Mouse (Mus musculus): ENCODE results near the gene Rprd1b. TPM values are rescaled to one million over a fixed set of nuclear protein-coding genes. Genes with fewer than 3 reads are reported as not detected.

Gene Rprd1b
- total and polyA plus RNA-seq, 2 experiments from 2014 or later = 13.5 to 24.5 TPM

- 46% methylated on average over 6 of the region's 6 CpGs for WGBS
- Histone ChIP-seq H3K4me3 (ENCODE audit: low read depth, low read length) (no peak overlapping the region), H3K27me3 (ENCODE audit: control insufficient read depth, insufficient read depth, low read length) (no peaks in the 10 kb centered on the region), H3K9me3 (replicated peaks; ENCODE audit: control insufficient read depth, low read length) (no peaks in the 10 kb centered on the region), H3K4me2 (ENCODE audit: low read depth, low read length) (no peak overlapping the region), H3K9ac (replicated peaks; ENCODE audit: low read depth, low read length) (no peak overlapping the region), H3K36me3 (replicated peaks; ENCODE audit: control insufficient read depth, insufficient read depth, low read length) (no peaks in the 10 kb centered on the region), H3K4me1 (ENCODE audit: control insufficient read depth, insufficient read depth) (peaks cover 29% of the 10 kb centered on the region), H3K27ac (ENCODE audit: low read depth) (peak overlapping the region; percentile 39)
- no peak for TF ChIP-seq EP300 (IDR thresholded peaks at IDR 0.05; ENCODE audit: low read depth)
- TF ChIP-seq CTCF (IDR thresholded peaks at IDR 0.05; ENCODE audit: low read depth) = no peak
- DNase-seq (ENCODE audit: low spot score) (no peak), ATAC-seq (ENCODE audit: insufficient read depth, low read depth) (no peak)
Observed at GRCm38 (mm10) chr2:158169351-158169750, 141.1 kb downstream of the Rprd1b start.

DNA sequence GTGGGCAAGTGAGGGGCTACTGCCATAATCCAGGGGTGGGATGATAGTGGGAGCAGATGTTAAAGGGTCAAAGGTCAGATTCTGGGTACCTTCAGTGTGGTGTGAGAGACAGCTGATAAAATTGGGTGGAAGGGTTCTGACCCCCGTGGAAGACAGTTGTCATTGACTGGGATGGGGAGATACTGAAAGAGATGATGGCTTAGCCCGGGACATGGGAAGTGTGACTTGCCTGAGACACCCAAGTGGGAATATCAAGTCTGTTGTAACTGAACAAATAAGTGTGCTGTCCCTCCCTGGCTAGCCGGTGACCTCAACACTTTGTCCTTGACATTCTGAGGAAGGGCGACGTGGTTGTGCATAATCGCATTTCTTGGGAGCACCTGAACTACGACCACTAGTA lies 141.5 kb downstream of the Rprd1b start:
- no peaks in the 10 kb centered on the region for H3K27me3 ChIP-seq (ENCODE audit: control insufficient read depth, insufficient read depth, low read length)
- WGBS = 77% methylated on average over 7 of the region's 7 CpGs
- H3K9ac ChIP-seq (replicated peaks; ENCODE audit: low read depth, low read length) = no peak overlapping the region
- ATAC-seq (ENCODE audit: insufficient read depth, low read depth) (no peak), DNase-seq (ENCODE audit: low spot score) (no peak)
- H3K9me3 ChIP-seq (replicated peaks; ENCODE audit: control insufficient read depth, low read length) = no peaks in the 10 kb centered on the region
- peaks cover 29% of the 10 kb centered on the region for H3K4me1 ChIP-seq (ENCODE audit: control insufficient read depth, insufficient read depth)
- H3K27ac ChIP-seq (ENCODE audit: low read depth) = no peak overlapping the region; the same call in 1 of the 2 replicates
- H3K4me3 ChIP-seq (ENCODE audit: low read depth, low read length) = no peak overlapping the region
- TF ChIP-seq EP300 (IDR thresholded peaks at IDR 0.05; ENCODE audit: low read depth) (no peak), CTCF (IDR thresholded peaks at IDR 0.05; ENCODE audit: low read depth) (no peak)
- H3K36me3 ChIP-seq (replicated peaks; ENCODE audit: control insufficient read depth, insufficient read depth, low read length) = no peaks in the 10 kb centered on the region
- no peak overlapping the region for H3K4me2 ChIP-seq (ENCODE audit: low read depth, low read length)

GRCm38 (mm10) chr2:158170394-158170793 lies 142.1 kb downstream of the Rprd1b start:
- no peaks in the 10 kb centered on the region for H3K36me3 ChIP-seq (replicated peaks; ENCODE audit: control insufficient read depth, insufficient read depth, low read length)
- H3K27me3 ChIP-seq (ENCODE audit: control insufficient read depth, insufficient read depth, low read length) = no peaks in the 10 kb centered on the region
- no peak overlapping the region for H3K4me2 ChIP-seq (ENCODE audit: low read depth, low read length)
- no peaks in the 10 kb centered on the region for H3K9me3 ChIP-seq (replicated peaks; ENCODE audit: control insufficient read depth, low read length)
- no peak for TF ChIP-seq CTCF (IDR thresholded peaks at IDR 0.05; ENCODE audit: low read depth)
- 89% methylated on average over 2 of the region's 2 CpGs for WGBS
- no peak overlapping the region for H3K27ac ChIP-seq (ENCODE audit: low read depth)
- ATAC-seq (ENCODE audit: insufficient read depth, low read depth) (no peak), DNase-seq (ENCODE audit: low spot score) (no peak)
- peaks cover 35% of the 10 kb centered on the region for H3K4me1 ChIP-seq (ENCODE audit: control insufficient read depth, insufficient read depth)
- no peak overlapping the region for H3K4me3 ChIP-seq (ENCODE audit: low read depth, low read length)
- no peak overlapping the region for H3K9ac ChIP-seq (replicated peaks; ENCODE audit: low read depth, low read length)

GRCm38 (mm10) chr2:158174438-158174837 lies 146.1 kb downstream of the Rprd1b start:
- Histone ChIP-seq H3K4me1 (ENCODE audit: control insufficient read depth, insufficient read depth) (peaks cover 15% of the 10 kb centered on the region), H3K4me3 (ENCODE audit: low read depth, low read length) (no peak overlapping the region), H3K36me3 (replicated peaks; ENCODE audit: control insufficient read depth, insufficient read depth, low read length) (no peaks in the 10 kb centered on the region), H3K9ac (replicated peaks; ENCODE audit: low read depth, low read length) (no peak overlapping the region), H3K27me3 (ENCODE audit: control insufficient read depth, insufficient read depth, low read length) (no peaks in the 10 kb centered on the region), H3K9me3 (replicated peaks; ENCODE audit: control insufficient read depth, low read length) (no peaks in the 10 kb centered on the region), H3K4me2 (ENCODE audit: low read depth, low read length) (no peak overlapping the region), H3K27ac (ENCODE audit: low read depth) (no peak overlapping the region)
- TF ChIP-seq EP300 (IDR thresholded peaks at IDR 0.05; ENCODE audit: low read depth) = no peak
- TF ChIP-seq CTCF (IDR thresholded peaks at IDR 0.05; ENCODE audit: low read depth) = no peak
- ATAC-seq (ENCODE audit: insufficient read depth, low read depth) = no peak
- WGBS = 76% methylated on average over 5 of the region's 5 CpGs
- DNase-seq (ENCODE audit: low spot score) = no peak

GRCm38 (mm10) chr2:158174958-158175357 lies 146.7 kb downstream of the Rprd1b start:
- H3K4me2 ChIP-seq (ENCODE audit: low read depth, low read length) = no peak overlapping the region
- no peaks in the 10 kb centered on the region for H3K36me3 ChIP-seq (replicated peaks; ENCODE audit: control insufficient read depth, insufficient read depth, low read length)
- no peaks in the 10 kb centered on the region for H3K9me3 ChIP-seq (replicated peaks; ENCODE audit: control insufficient read depth, low read length)
- H3K27me3 ChIP-seq (ENCODE audit: control insufficient read depth, insufficient read depth, low read length) = no peaks in the 10 kb centered on the region
- no peak overlapping the region for H3K9ac ChIP-seq (replicated peaks; ENCODE audit: low read depth, low read length)
- TF ChIP-seq CTCF (IDR thresholded peaks at IDR 0.05; ENCODE audit: low read depth) (no peak), EP300 (IDR thresholded peaks at IDR 0.05; ENCODE audit: low read depth) (no peak)
- peak; percentile 12; the same call in 1 of the 2 replicates for ATAC-seq (ENCODE audit: insufficient read depth, low read depth)
- 73% methylated on average over 15 of the region's 15 CpGs for WGBS
- H3K27ac ChIP-seq (ENCODE audit: low read depth) = peak overlapping the region; percentile 4; the same call in 1 of the 2 replicates
- peaks cover 14% of the 10 kb centered on the region; the same call in 1 of the 2 replicates for H3K4me1 ChIP-seq (ENCODE audit: control insufficient read depth, insufficient read depth)
- DNase-seq (ENCODE audit: low spot score) = no peak
- H3K4me3 ChIP-seq (ENCODE audit: low read depth, low read length) = no peak overlapping the region

DNA sequence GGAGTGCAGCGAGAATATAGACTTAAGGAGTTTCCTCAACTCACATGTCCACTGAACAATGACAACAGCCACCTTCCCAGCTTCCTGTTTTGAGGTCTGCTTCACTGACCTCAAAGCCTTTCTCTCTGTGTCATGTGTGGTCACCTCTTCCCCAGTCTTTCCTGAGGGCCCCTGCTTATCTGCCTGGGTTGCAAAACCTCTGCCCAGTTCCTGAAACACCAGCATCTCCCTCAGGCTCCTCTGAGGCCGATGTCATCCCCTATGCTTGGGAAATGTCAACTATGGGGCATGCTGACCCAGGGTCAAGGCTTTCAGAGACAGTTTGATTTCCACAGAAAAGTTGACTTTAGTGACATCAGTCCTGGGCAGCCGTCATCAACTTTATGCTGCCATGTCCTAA lies 147.1 kb downstream of the Rprd1b start:
- ATAC-seq (ENCODE audit: insufficient read depth, low read depth) = no peak
- no peak overlapping the region for H3K4me2 ChIP-seq (ENCODE audit: low read depth, low read length)

More for the DNA sequence above, 147.1 kb downstream of the Rprd1b start:
- H3K9me3 ChIP-seq (replicated peaks; ENCODE audit: control insufficient read depth, low read length) = no peaks in the 10 kb centered on the region
- H3K4me1 ChIP-seq (ENCODE audit: control insufficient read depth, insufficient read depth) = peaks cover 12% of the 10 kb centered on the region; the same call in 1 of the 2 replicates
- DNase-seq (ENCODE audit: low spot score) = peak; percentile 36
- no peaks in the 10 kb centered on the region for H3K27me3 ChIP-seq (ENCODE audit: control insufficient read depth, insufficient read depth, low read length)
- TF ChIP-seq EP300 (IDR thresholded peaks at IDR 0.05; ENCODE audit: low read depth) (no peak), CTCF (IDR thresholded peaks at IDR 0.05; ENCODE audit: low read depth) (no peak)
- peak overlapping the region; percentile 4; the same call in 1 of the 2 replicates for H3K27ac ChIP-seq (ENCODE audit: low read depth)
- WGBS = 31% methylated on average over 3 of the region's 3 CpGs
- H3K36me3 ChIP-seq (replicated peaks; ENCODE audit: control insufficient read depth, insufficient read depth, low read length) = no peaks in the 10 kb centered on the region
- H3K4me3 ChIP-seq (ENCODE audit: low read depth, low read length) = no peak overlapping the region
- H3K9ac ChIP-seq (replicated peaks; ENCODE audit: low read depth, low read length) = no peak overlapping the region
